12 mouse cellular contexts compared by ENCODE assay signal in the genomic region with DNA sequence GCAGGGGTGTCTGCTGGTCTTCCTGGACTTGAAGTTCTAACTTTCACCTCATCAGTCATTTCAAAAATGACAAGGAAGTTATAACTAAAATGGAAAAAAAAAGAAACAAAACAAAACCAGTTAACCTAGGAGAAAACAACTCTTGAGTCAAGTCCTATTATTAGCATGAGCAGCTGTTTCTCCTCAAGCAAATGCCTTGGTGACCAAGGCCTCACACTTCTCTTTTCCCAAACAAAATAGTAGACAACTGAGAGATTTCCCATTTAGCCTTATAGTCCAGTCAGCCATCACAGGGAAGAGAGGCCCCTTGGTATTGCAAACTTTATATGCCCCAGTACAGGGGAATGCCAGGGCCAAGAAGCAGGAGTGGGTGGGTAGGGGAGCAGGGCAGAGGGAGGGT.
"Had no signal": no experiment of that assay in that cellular context is flagged by ENCODE, and none has a peak within 500 bp of the region (broad histone marks: within the 10 kb centered on the region; RNA-seq: fewer than 3 reads in every experiment).

No protein-coding gene starts in this region.

- ATAC-seq: intestine, embryonic 15.5 days; liver, postnatal 0 days; midbrain, embryonic 16.5 days had no signal

- H3K4me1 ChIP-seq: intestine, embryonic 15.5 days; limb, embryonic 12.5 days; liver, embryonic 13.5 days; midbrain, embryonic 12.5 days had no signal

- H3K4me3 ChIP-seq: intestine, embryonic 15.5 days; limb, embryonic 12.5 days; liver, embryonic 13.5 days; midbrain, embryonic 12.5 days had no signal

- DNase-seq: kidney, postnatal 25 days; layer of hippocampus, postnatal 36 days; liver; liver, embryonic 13.5 days; liver, postnatal 0 days; right cerebral cortex, postnatal 14 days; thymus, postnatal 4 days had no signal

- H3K4me2 ChIP-seq: intestine, embryonic 15.5 days; limb, embryonic 12.5 days; liver, embryonic 13.5 days; midbrain, embryonic 12.5 days had no signal

- H3K36me3 ChIP-seq: intestine, embryonic 15.5 days; limb, embryonic 12.5 days; liver, embryonic 13.5 days; midbrain, embryonic 12.5 days had no signal

- H3K27ac ChIP-seq: intestine, embryonic 15.5 days; limb, embryonic 12.5 days; liver, embryonic 13.5 days; midbrain, embryonic 12.5 days; stomach, postnatal 0 days had no signal

- H3K27me3 ChIP-seq: intestine, embryonic 15.5 days; limb, embryonic 12.5 days; liver, embryonic 13.5 days; midbrain, embryonic 12.5 days had no signal

- H3K9ac ChIP-seq: intestine, embryonic 15.5 days; limb, embryonic 12.5 days; liver, embryonic 13.5 days; liver, postnatal 0 days; midbrain, embryonic 12.5 days had no signal

- H3K9me3 ChIP-seq: intestine, embryonic 15.5 days; liver, embryonic 13.5 days; midbrain, embryonic 12.5 days had no signal
